Mouse (Mus musculus) frontal cortex, adult 2 months (tissue): ENCODE results near the gene Snd1. TPM values are rescaled to one million over a fixed set of nuclear protein-coding genes. Genes with fewer than 3 reads are reported as not detected.
A peak's percentile ranks its signal among the peaks of the same experiment; 100 is the strongest.

Experiments used
- DNase-seq, 2 experiments: peaks; one replicate each; pipeline ENCODE4 v3.0.0; 2022; ENCODE audit warnings: low spot score in 1 of 2; ENCODE audit errors: extremely low spot score in 1 of 2
- polyA plus RNA-seq: library from polyadenylated mRNA; depleted of rRNA; stranded (reverse); fragments of >200 nt; gene quantifications from 2 replicates; pipeline ENCODE4 v1.2.3, GENCODE M21; 2012

Gene Snd1
- polyA plus RNA-seq, 1 experiment: 67.8 TPM

DNA sequence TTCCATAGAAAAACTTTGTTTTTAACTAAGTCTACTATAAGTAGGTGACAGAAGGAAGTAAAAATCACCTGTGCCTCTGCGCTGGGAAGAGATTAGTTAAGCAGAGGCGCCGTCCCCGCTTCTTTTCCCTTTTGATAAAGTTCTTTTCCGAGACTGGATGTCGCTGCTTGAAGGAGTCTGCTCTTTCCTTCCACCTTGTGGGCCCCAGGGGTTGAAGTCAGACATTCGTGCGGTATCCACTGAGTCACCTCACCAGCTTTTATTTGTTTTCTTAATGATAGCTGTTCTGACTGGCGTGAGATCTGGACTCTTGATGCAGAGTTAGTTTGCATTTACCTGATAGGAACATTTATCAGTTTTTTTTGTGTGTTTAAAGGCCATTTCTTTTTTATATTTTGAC lies 260.2 kb downstream of the Snd1 start:
- DNase-seq: no peak

- no peak for DNase-seq
Measured at GRCm38 (mm10) chr6:28736665-28737064, 261.7 kb downstream of the Snd1 start.

DNA sequence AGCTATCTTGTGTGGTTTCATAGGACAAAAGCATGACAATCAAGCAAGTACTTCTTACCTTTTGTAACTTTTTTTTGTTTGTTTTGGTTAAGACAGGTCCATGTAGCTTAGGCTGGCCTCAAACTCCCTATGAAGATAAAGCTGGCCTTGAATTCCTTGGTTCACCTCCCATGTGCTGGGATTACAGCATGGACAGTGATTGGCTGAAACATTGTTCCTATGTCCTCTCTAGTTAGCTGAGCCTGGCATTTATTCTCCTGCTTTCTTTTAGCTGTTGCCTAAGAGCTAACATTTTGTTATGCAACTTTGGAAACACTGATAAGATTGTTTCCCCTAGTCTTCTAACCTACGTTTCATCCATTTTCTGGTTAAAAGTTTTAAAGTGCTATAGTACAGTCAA lies 262.7 kb downstream of the Snd1 start:
- no peak for DNase-seq

GRCm38 (mm10) chr6:28743586-28743985 lies 268.6 kb downstream of the Snd1 start:
- no peak for DNase-seq

DNA sequence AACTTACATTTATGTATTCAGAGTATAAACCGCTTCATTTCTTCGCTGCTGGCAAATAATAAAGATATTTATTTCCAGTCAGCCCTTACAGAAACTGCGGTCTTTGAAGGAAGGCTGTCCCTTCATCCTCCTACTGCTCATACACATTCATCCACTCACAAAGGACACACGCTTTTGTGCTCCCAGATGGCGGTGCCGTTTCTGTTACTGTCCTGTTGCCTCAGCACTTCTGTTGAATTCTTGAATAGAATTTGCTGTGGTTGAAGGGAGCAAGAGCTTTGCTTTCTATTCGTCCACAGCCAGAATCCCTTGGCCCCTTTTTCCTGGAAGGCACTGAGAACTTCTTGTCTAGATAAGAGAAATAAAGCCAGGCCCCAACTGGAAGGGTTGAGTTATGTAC lies 270.9 kb downstream of the Snd1 start:
- DNase-seq: no peak

GRCm38 (mm10) chr6:28747025-28747424 lies 272.1 kb downstream of the Snd1 start:
- no peak for DNase-seq

DNA sequence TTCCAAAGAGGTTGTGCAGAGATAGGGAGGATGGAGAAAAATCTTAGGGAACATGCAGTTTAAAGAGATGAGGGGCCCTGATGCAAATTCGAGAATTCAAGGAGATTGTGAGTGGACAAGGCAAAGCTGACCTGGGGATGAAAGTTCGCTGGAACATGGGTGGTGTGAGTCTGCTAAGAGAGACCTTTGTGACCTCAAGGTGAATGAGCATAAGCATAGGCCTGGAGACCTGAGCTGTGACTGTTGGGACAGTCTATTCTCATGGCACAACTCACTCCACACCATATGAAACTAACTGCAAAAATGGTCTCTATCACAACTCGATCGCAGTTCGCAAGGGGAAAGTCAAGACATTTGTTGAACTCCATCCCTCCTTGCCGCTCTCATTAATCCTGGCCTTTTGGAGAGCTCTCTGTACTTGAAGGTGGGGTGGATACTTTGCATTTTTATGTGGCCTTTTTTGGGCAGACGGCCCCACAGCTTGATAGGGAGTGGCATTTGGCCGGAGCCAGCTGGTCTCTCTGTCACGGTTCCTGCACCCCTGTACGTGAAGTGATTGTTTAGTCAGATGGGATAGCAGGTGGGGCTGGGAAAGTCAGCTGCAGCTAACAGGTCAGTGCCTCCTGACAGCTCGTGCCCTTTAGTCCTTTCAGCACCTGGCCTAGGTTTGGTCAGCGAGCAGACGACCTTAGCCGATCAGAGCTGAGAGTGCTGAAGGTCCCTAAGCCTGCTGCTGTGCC lies 273.2 kb downstream of the Snd1 start:
- DNase-seq: no peak

- DNase-seq: no peak
Measured at GRCm38 (mm10) chr6:28749224-28749623, 274.3 kb downstream of the Snd1 start.

- DNase-seq: no peak
Measured at GRCm38 (mm10) chr6:28751186-28751585, 276.2 kb downstream of the Snd1 start.

DNA sequence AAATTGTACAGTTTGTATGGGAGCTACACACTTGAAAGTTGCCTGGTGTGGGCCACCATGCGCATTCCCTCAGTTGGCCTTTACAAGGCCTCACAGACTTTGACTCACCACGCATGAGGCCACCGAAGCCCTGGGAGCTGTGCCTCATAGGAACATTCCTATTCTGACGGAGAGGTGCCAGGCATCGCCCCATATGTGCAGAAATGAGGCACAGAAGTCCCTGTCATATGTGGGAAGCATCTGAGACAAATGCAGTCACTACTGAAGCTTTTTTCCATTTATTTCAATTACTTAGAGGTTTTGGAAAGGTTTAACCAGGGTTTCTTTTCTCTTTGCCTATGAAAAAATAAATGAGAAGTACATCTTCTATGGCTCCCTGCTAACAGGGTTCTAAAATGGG lies 278.3 kb downstream of the Snd1 start:
- peak; percentile 31 to 73 for DNase-seq

GRCm38 (mm10) chr6:28753681-28754080 lies 278.7 kb downstream of the Snd1 start:
- peak in 1 of 2 experiments; percentile 39 for DNase-seq

DNA sequence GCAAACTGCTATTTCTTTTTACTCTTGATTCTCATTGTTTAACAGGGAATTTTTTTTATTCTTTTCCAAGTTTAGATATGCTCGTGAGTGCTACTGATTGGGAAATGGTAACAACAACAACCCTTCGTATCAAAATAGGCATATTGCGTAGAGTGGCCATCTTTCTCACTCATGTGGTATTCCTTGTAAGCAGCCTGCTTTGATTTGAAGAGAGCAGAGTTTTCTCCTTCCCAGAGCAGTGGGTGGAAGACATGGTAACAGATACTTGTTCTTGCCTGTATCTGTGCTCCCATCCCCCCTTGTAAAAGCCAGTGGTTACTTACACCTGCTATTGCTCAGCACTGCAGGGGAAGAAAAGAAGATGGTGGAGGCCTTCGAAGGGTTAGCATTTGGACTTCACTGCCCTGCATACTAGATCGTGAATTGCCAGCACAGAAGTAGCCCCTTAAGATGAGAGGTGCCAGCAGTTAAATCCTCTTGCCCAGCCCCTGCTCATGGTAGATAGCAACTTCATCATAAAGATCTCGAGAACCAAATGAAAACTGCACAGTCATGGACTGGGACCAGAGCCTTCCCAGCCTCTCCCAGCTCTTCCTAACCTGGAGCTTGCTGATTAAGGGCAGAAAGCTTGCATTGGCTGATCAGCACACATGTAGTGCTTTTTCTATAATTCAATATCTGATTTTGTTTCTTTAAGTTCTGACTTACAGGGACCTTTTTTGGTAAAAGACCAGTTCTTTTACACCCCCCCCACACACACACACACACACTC lies 279.4 kb downstream of the Snd1 start:
- DNase-seq: peak in 1 of 2 experiments; percentile 50

GRCm38 (mm10) chr6:28756306-28757018 lies 281.5 kb downstream of the Snd1 start:
- DNase-seq: peak; percentile 45 to 79

- no peak for DNase-seq
Measured at GRCm38 (mm10) chr6:28758293-28758692, 283.4 kb downstream of the Snd1 start.

DNA sequence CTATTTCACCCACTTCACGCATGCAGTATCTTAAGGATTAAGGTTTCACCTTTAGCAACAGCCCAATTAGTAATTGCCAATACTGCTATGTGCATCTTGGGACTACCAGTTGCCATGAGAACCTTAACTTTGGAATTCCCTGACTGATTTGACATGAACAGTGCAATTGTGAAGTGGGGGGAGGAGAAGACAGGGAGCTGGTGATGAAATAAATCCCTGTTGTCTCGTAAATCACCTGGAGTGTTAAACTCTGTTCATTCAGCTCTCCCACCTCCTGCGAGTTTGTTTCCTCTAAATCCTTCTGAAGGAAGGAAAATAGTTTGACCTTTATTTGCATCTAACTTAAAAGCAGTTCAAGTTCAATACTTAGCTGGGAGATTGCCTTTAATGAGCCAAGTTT lies 286.8 kb downstream of the Snd1 start:
- no peak for DNase-seq

DNA sequence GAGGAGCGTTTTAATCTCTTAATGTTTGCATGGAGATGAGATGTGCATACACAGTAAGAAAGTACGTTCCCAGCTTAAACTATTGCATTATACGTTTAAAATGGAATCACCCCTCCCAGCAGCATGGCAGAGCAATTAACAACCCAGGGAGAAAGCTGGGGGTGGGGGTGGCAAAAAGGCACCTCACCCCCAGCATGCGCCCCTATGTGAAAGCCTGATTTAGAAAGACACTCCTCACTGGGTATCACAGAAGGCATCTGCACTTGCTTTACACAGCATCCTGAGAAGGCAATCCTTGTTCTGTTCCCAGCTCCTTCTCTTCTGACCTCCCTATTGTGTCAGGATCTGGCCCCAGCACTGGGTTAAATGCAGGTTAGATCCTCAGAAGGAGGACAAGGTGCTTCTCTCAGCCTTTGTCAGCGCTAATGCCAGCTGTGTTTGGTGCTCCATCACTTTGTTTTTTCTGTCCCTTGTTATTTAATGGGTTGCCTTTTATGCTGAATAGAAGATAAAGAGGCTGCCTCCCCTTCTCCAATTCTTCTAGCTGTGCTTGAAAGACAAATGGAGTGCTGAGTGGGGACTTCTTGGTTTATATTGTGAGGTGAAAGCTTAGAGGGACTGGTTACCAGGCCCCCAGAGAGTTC lies 287.3 kb downstream of the Snd1 start:
- DNase-seq: no peak

GRCm38 (mm10) chr6:28766622-28767021 lies 291.7 kb downstream of the Snd1 start:
- no peak for DNase-seq

DNA sequence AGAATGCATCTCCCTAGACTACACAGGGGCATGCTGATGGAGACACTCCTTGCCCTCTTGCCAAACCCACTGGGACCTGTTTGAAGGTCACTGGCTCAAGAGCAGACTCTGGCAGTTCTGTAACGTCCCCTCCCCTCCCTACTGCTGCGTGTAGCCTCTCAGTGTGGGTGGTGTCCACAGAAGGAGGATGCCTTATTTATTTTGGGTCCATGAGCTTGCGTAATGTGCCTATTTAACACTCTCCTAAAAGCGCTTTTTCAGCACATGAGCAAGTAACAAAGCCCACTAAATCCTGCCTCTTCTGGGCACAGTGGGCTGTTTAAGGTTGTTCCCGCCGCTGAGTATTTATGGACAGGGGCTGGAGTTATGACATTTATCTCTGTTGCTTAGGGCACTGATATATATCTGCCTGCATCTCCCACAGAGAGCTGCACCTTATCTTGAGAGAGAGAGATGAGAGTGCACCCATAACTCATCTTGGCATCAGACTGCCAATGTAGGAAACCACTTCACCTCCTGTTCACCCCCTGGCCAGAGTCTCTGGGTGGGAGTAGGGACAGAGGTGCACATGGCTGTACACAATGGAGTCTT lies 293.0 kb downstream of the Snd1 start:
- DNase-seq: peak in 1 of 2 experiments; percentile 51

- DNase-seq: no peak
Measured at GRCm38 (mm10) chr6:28771331-28771730, 296.4 kb downstream of the Snd1 start.

GRCm38 (mm10) chr6:28781696-28782095 lies 306.8 kb downstream of the Snd1 start:
- peak; percentile 78 for DNase-seq
